Mouse (Mus musculus): ENCODE data around the gene Glipr1.

- no peak for TF ChIP-seq CTCF (IDR thresholded peaks at IDR 0.05; ENCODE audit: insufficient read depth, low read length)
- no peak for TF ChIP-seq POLR2A (IDR thresholded peaks at IDR 0.05; ENCODE audit: borderline replicate concordance, extremely low read depth, low read depth, low read length)
These were observed 48.8 kb upstream of the Glipr1 start for GRCm38 (mm10) chr10:112051220-112051619.
